16 mouse cellular contexts compared by ENCODE assay signal in genomic region chr8:123287362-123287761, GRCm38 (mm10). TPM values are rescaled to one million over a fixed set of nuclear protein-coding genes. Genes with fewer than 3 reads are reported as not detected.
"Had no signal": no experiment of that assay in that cellular context is flagged by ENCODE, and none has a peak within 500 bp of the region (broad histone marks: within the 10 kb centered on the region; RNA-seq: fewer than 3 reads in every experiment).

No protein-coding gene starts in this region.

- H3K4me3 ChIP-seq: liver, embryonic 15.5 days; lung, embryonic 15.5 days; midbrain, embryonic 10.5 days; midbrain, embryonic 12.5 days; neural tube, embryonic 12.5 days had no signal

- H3K27ac ChIP-seq: liver, embryonic 15.5 days; lung, embryonic 15.5 days; midbrain, embryonic 10.5 days; midbrain, embryonic 12.5 days; neural tube, embryonic 12.5 days had no signal

- H3K27me3 ChIP-seq: liver, embryonic 15.5 days; lung, embryonic 15.5 days; midbrain, embryonic 12.5 days; neural tube, embryonic 12.5 days had no signal

- H3K4me2 ChIP-seq: liver, embryonic 15.5 days; lung, embryonic 15.5 days; midbrain, embryonic 12.5 days; neural tube, embryonic 12.5 days had no signal

- H3K9me3 ChIP-seq: liver, embryonic 15.5 days; lung, embryonic 15.5 days; midbrain, embryonic 10.5 days; midbrain, embryonic 12.5 days; neural tube, embryonic 12.5 days had no signal

- H3K9ac ChIP-seq: liver, embryonic 15.5 days; liver, postnatal 0 days; lung, embryonic 15.5 days; midbrain, embryonic 12.5 days; neural tube, embryonic 12.5 days had no signal

- DNase-seq: liver, postnatal 0 days; lung, adult 2 months; lung, postnatal 10 days; lung, postnatal 4 days; midbrain, embryonic 14.5 days; right cerebral cortex, postnatal 14 days; spleen, adult 18-20 months; thymus, adult 18-20 months; thymus, postnatal 14 days; thymus, postnatal 36 days had no signal

- ATAC-seq: liver, postnatal 0 days had no signal

- H3K4me1 ChIP-seq: liver, embryonic 15.5 days; lung, embryonic 15.5 days; midbrain, embryonic 10.5 days; midbrain, embryonic 12.5 days; neural tube, embryonic 12.5 days had no signal

RNA-seq across cellular contexts. Expression of gene Spire2, which starts 45.2 kb away (rescaled TPM):
- total RNA-seq: monocyte, adult 5-6 weeks had no signal
